Mouse (Mus musculus): Measurements from ENCODE around the gene Efna4.

- TF ChIP-seq CTCF (IDR thresholded peaks at IDR 0.05; ENCODE audit: extremely low read depth, insufficient read depth, low read length): no peak
- no peak for TF ChIP-seq POLR2A (IDR thresholded peaks at IDR 0.05; ENCODE audit: extremely low read depth, insufficient read depth, low read length)
Measured at GRCm38 (mm10) chr3:89380711-89381110, 42.9 kb upstream of the Efna4 start.

Data from cortical plate, adult 2 months (tissue).